Mouse (Mus musculus) urinary bladder, adult 18-20 months (tissue): ENCODE measurements around the gene Sema4g.
"Not testable (repeated sequence)": the region's sequence is repeated elsewhere in the genome, so short reads cannot be mapped to it uniquely, and the experiment has no call there.

Source experiments
- DNase-seq, 2 experiments: peaks; one replicate each; pipeline ENCODE4 v3.0.0; 2022; ENCODE audit warnings: low spot score in 2 of 2, mixed read lengths in 2 of 2

Sema4g gene

DNA sequence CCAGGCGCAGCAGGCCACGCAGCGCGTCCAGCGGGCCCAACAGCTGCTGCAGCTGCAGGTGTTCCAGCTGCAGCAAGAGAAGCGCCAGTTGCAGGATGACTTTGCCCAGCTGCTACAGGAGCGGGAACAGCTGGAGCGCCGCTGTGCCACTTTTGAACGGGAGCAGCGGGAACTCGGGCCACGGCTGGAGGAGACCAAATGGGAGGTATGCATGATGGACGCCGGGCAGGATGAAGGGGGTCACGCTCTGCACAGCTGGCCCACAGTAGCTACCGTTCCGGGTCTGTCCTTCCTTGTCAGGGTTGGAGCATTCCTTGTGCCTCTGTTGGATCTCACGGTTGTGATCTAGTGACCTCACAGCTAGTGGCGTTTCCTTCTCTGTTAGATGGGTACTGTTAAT is 35.9 kb downstream of the Sema4g start:
- no peak for DNase-seq

GRCm38 (mm10) chr19:45025937-45026568 is 37.2 kb downstream of the Sema4g start:
- DNase-seq: no peak

DNA sequence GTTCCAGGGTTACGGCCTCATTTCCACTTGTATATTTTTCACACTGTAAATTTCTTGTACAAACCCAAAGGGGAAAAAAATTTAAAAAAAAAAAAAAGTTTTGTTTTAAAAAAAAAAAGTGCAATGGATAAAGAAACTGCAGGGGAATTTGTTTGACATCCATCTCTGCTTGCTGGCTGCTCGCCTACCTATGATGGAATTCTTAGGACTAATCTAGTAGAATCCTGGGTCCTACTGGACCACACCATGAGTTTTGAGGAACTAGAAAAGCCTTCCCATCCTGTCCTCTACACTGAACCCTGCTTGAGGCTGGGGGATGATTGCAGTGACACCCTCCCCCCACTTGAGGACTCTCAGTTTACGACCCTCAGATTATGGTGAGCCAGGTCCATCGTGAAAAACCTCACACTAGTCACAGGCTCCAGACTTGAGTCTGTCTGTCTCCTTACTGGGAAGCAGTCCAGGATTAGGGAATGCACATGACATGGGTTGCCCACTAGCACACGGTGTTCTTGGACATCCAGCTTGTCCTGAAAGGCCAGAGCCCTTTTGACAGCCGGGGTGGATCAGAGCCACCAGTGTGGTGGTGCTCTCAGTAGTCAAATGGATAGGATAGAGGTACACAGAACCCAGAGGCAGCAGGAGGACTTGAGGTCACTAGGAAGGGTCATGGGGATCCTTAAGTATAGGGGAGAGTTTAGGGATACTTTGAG is 38.2 kb downstream of the Sema4g start:
- DNase-seq: no peak

DNA sequence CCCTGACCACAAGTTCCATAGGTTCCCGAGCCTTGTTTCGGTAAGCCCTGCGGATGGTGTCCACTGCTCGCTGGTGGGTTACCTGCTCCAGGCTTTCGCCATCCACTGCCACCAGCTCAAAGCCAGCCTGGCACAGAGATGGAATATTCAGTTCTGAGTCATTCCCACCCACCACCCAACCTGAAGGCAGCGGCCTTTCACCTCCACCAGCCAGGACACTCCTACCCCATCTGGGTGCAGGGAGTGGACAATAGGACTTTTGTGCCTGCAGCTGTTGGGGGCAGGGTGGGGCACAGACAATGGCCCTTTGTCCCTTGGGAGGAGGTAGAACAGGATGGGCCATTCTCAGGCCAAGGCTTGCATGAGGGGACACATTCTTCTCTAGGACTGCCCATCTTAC is 38.9 kb downstream of the Sema4g start:
- DNase-seq: no peak

- no peak for DNase-seq
Measured at GRCm38 (mm10) chr19:45028746-45029145, 39.8 kb downstream of the Sema4g start.

DNA sequence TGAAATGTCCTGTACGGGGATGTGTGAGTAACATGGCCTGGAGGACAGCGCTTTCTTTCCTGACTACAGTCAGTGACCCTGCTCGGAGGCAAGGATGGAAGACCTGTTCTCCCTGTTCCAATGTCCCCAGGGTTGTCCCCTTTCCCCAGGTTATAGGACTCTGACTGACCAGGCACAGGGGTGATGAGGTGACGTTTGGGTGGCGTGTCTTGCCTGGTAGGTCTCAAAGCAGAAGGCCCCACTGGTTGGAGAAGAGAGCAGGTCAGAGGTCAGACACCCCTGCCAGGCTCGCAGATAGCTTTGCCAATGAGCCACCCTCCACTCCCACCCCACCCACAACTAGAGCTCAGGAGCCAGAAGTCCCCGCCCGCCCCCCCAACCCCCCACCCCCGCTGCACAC is 40.7 kb downstream of the Sema4g start:
- DNase-seq: no peak

- DNase-seq: peak in 1 of 2 experiments; percentile 48
Measured at GRCm38 (mm10) chr19:45030111-45030510, 41.2 kb downstream of the Sema4g start.

DNA sequence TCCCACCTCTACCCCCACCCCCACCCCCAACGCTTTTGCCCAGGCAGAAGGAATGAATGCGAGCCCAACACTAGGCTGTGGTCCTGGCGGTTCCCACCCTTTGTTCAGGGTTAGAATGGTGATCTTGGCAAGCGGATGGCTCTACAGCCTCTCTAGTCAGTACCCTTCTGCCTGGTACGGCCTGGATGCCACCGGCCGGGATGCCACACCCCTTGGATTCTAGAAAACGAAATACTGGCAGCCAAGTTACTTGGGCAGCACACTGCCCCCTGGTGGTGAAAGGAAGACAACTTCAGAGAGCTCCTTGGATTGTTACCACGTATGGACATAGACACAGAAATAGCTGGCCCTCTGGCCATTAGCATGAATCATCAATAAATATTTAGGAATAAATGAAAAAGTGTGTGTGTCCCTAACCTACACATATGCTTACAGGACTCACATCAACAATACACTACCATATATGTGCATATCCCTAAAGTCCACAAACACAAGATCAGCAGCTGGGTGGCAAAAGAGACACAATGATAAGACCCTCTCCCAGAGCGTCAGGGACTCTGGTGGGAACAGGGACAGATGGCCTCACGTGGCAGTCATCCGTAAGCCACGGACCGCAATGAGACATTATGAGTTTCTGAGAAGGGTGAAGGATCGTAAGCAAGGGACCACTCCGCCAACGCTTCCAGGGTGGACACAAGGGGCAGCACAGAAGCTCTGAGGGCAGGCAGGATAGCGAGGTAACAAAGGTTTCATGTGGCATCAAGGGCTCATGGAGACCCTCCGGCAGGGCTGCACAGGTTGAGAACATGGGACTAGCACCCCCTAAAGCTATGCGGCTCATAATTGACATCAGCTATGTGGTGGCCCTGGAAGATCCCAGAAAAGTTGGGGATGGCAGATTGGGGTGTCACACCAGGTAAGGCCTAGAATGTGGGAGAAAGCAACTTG is 42.1 kb downstream of the Sema4g start:
- peak; percentile 37 to 66 for DNase-seq

DNA sequence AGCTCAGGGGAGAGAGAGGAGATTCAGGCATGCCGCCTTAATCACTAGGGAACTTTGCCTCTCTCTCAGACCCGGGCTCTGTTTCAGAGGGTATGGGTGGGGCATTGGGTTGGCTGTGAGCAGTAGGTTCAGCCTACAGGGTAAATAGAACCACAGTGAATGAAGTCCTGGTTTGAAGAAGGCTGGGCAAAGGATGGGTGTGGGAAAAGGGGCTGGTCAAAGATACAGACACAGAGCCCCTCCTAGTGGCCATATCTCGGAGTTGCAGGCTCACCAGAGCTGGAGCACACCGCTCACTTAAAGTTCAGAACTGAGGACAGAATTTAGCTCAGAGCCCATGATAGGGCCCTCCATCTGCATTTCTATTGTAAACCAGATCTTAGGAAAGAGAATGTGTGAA is 42.9 kb downstream of the Sema4g start:
- DNase-seq: peak; percentile 48 to 69

DNA sequence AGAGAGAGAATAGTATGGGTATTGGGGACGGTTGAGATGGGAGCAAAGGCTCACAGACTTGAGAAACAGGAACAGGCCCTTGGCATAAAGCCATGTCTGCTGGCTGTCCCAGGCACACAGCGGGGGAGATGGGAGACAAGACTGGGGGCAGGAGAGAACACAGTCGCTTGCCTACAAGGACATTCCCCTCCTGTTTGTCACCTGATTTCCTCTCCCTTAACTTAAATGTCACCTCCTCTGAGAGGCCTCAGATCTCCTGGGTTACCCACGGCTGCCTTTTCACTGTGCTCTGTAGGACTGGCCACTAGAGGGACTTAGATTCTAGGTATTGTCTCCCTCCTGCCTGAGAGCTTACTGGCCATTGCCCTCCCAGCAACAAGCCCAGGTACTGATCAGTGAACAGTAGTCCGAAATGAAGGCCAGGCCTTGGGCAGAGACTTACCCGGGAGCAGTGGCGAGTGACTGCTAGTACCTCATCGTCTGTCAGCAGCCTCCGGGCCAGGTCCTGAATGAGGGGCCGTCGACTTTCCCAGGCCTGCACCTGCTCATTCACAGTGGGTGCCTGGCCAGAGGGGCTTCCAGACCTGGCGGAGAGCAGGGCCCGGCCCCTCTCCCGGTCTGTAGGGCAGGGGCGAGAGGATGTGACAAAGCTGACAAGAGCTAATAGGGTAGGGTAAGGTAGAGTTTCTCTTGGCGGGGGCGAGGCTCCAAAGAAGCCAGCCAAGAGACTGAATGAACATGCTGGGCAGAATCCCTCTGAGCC is 43.9 kb downstream of the Sema4g start:
- no peak for DNase-seq

DNA sequence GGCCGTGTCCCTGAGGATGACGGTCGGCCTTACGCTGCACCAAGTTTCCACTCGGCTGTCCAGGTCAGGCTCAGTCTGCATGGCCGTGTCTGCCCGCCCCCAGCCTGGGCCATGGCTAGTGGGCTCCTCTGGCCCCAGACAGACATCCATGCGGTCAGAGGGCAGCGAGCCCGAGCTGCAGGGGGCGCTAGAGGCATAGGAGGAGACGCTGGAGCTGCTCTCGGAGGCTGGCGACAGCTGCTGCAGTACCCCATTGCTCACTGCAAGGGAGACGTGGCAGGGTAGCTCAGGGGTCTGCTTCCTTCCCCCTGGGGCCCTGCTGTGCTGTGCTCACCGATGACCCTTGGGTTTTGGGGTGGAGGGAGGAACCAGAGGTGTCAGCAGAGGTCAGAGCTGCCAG is 48.0 kb downstream of the Sema4g start:
- peak in 1 of 2 experiments; percentile 63 for DNase-seq

DNA sequence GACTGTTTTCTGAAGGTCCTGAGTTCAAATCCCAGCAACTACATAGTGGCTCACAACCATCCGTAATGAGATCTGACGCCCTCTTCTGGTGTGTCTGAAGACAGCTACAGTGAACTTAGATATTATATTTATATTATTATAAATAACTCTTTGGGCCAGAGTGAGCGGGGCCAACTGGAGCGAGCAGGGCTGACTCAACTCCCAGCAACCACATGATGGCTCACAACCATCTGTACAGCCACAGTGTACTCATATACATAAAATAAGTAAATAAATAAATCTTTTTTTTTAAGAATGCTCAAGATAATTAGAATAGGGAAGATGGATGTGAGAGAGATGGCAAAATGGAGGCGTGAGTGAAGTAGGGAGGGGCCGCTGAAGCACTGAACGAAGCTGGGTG is 49.3 kb downstream of the Sema4g start:
- DNase-seq: not testable (repeated sequence)

- no peak for DNase-seq
Measured at GRCm38 (mm10) chr19:45040214-45040613, 51.3 kb downstream of the Sema4g start.

DNA sequence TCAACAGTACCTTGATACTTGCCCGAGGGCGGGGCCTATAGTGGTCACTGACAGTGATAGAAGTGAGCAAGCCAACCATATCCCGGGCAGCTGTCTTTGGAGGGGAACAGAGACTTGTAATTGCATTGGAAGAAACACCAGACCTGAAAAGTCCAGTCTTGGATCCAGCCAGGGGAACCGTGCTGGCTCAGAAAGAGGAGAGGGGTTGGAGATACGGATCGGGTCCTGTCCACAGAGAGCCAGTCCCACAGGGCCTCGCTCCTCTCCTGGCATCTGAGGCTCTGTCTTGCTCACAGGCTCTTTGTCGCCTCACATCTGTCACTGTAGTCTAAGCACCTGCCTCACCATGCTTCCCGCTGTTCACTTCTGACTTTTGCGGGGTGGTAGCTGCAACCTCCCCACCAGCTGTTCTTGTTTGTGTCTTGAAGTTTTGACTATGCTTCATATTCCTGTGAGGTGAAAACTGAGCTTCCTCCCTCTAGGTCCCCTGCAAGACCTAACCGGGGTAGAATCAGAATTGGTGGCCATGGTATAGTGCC is 55.6 kb downstream of the Sema4g start:
- no peak for DNase-seq

GRCm38 (mm10) chr19:45045236-45045635 is 56.3 kb downstream of the Sema4g start:
- DNase-seq: no peak

- DNase-seq: no peak
Measured at GRCm38 (mm10) chr19:45045651-45046050, 56.8 kb downstream of the Sema4g start, which contains the start of gene Pdzd7. TSS of gene Pdzd7 (minus strand) at chr19:45045717.

DNA sequence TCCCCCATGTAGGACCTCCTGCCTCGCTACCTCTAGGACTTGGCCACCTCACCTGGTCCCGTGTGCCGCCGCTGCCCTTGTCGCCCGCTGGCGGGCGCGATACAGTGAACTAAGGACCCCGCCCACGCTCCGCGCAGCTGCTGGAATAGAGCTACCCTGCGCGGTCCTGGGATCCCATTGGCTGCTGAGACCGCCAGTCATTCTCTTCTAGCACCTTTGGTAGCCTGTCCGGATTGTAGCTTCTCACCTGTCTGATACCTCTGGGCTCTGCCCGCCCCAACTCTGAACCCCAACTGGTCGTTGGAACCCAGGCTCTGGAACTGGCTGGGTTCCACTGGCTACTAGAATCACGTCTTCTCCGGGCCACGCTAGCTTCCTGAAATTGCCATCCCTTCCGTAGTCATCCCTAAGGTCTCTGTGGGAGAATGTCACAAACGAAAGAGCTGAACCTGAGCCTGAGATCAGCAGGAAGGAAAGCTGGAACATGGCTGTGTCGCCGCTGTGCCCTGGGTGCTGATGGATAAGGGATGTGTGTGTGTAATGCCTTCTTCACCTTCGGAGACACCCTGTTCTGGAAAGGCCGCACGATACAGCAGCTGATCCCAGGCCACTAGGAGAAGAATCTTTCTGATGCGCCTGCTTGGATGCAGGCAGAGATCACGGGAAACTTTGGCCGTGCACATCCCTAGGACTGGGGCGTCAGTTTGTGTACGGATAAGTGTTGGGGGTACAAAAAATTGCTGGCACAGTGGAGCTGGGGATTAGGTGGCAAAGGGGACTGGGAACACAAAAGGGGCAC is 57.8 kb downstream of the Sema4g start:
- DNase-seq: peak; percentile 81 to 86

- peak; percentile 88 to 92 for DNase-seq
Measured at GRCm38 (mm10) chr19:45047417-45047934, 58.6 kb downstream of the Sema4g start, which contains the start of gene Sfxn3. TSS of gene Sfxn3 (plus strand) at chr19:45047503.

- DNase-seq: peak; percentile 65 to 80
Measured at GRCm38 (mm10) chr19:45047935-45048643, 59.2 kb downstream of the Sema4g start.
